Mouse (Mus musculus) C2C12 (cell line): ENCODE results near the gene Olfr31.

ENCODE experiments used
- CEBPB ChIP-seq: IDR thresholded peaks from one replicate; pipeline ENCODE4 v1.6.1; 2011; ENCODE audit warnings: low read depth, mild to moderate bottlenecking, control low read depth, moderate library complexity
- CTCF ChIP-seq: IDR thresholded peaks from one replicate; pipeline ENCODE4 v1.5.1; 2011; ENCODE audit not compliant: control insufficient read depth, insufficient read depth, insufficient read length
- FOSL1 ChIP-seq: IDR thresholded peaks from one replicate; pipeline ENCODE4 v1.8.0; 2011; ENCODE audit warnings: mild to moderate bottlenecking, low read length; ENCODE audit not compliant: poor library complexity, insufficient read depth, severe bottlenecking
- MAX ChIP-seq: IDR thresholded peaks from one replicate; pipeline ENCODE4 v1.6.1; 2011; ENCODE audit warnings: mild to moderate bottlenecking, control low read depth
- MYOD1 ChIP-seq: IDR thresholded peaks from one replicate; pipeline ENCODE4 v1.6.1; 2011; ENCODE audit warnings: low read depth; ENCODE audit not compliant: control insufficient read depth, insufficient read length
- USF1 ChIP-seq: IDR thresholded peaks from one replicate; pipeline ENCODE4 v1.6.1; 2011; ENCODE audit warnings: low read depth, mild to moderate bottlenecking, control low read depth, moderate library complexity

DNA sequence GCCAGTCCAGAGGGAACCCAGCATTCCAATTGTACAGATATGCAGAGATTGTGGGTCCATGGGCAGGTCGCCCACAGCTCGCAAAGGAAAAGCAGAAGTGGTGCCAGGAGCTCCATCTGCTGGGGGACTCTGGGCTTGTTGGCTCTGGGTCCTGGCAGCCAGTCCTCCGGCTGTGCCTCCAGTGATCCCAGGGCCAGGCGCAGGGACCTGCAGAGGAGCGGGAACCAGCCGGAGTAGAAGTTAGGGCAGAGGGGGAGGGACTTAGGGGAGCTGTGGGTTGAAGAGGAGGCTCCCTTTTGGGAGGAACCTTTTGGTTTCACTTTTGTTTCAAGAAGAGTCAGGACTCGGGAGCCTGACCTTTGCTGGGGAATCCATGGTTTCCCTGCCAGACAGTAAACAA is 28.2 kb upstream of the Olfr31 start:
- TF ChIP-seq CEBPB: no peak
- TF ChIP-seq USF1: no peak
- peak; percentile 21 for TF ChIP-seq CTCF
- TF ChIP-seq MYOD1: no peak
- no peak for TF ChIP-seq MAX
- no peak for TF ChIP-seq FOSL1
